Mouse (Mus musculus): Measurements from ENCODE around the gene Pde4d. TPM values are rescaled to one million over a fixed set of nuclear protein-coding genes. Genes with fewer than 3 reads are reported as not detected.

Pde4d gene
- total and polyA plus RNA-seq, 3 experiments = 18.5 to 18.8 TPM; not detected in 1

- Histone ChIP-seq H3K27me3 (ENCODE audit: control insufficient read depth in 1 of 2, insufficient read depth in 2 of 2, low read length in 2 of 2) (no peaks in the 10 kb centered on the region), H3K79me2 (ENCODE audit: control insufficient read depth, insufficient read depth, low read length, poor library complexity) (no peaks in the 10 kb centered on the region), H3K9ac (ENCODE audit: control insufficient read depth, low read depth, low read length, poor library complexity, severe bottlenecking) (no peak overlapping the region), H3K36me3 (ENCODE audit: control insufficient read depth in 1 of 2, insufficient read depth in 2 of 2, low read length in 2 of 2) (peaks cover 0 to 62% of the 10 kb centered on the region in 2 experiments; a peak in 2 of 4 replicates), H3K4me1 (ENCODE audit: control insufficient read depth in 1 of 2, insufficient read depth in 2 of 2, low read length in 2 of 2) (peaks cover 47 to 49% of the 10 kb centered on the region in 2 experiments), H3K27ac (ENCODE audit: control insufficient read depth, low read depth, low read length) (peak overlapping the region; percentile 45), H3K9me3 (replicated peaks; ENCODE audit: insufficient read depth, low read length) (no peaks in the 10 kb centered on the region), H3K4me3 (ENCODE audit: control insufficient read depth in 1 of 2, insufficient read depth in 1 of 2, low read depth in 2 of 2, low read length in 2 of 2) (no peak overlapping the region)
- DNase-seq (ENCODE audit: low read depth, low spot score) = no peak
- no peak for TF ChIP-seq TBP (IDR thresholded peaks at IDR 0.05; ENCODE audit: low read depth, low read length)
- no peak for TF ChIP-seq UBTF (IDR thresholded peaks at IDR 0.05; ENCODE audit: borderline replicate concordance, insufficient read depth, low read depth, low read length)
- TF ChIP-seq BHLHE40 (IDR thresholded peaks at IDR 0.05; ENCODE audit: borderline replicate concordance, low read depth, low read length) = no peak
- TF ChIP-seq E2F4 (IDR thresholded peaks at IDR 0.05; ENCODE audit: borderline replicate concordance, low read depth, low read length) = no peak
- TF ChIP-seq TAL1 (IDR thresholded peaks at IDR 0.05; ENCODE audit: low read length) = no peak
- TF ChIP-seq TCF12 (IDR thresholded peaks at IDR 0.05; ENCODE audit: low read depth, low read length) = no peak
- TF ChIP-seq CTCF (IDR thresholded peaks at IDR 0.05 in 2 of 3, conservative IDR thresholded peaks at IDR 0.05 in 1 of 3; ENCODE audit: control insufficient read depth in 1 of 3, insufficient read depth in 1 of 3, low read depth in 2 of 3, low read length in 3 of 3, poor library complexity in 1 of 3, severe bottlenecking in 1 of 3) = no peak
- no peak for TF ChIP-seq USF2 (IDR thresholded peaks at IDR 0.05; ENCODE audit: borderline replicate concordance in 1 of 2, insufficient read depth in 1 of 2, low read depth in 1 of 2, low read length in 2 of 2)
- no peak for TF ChIP-seq NELFE (IDR thresholded peaks at IDR 0.05; ENCODE audit: low read depth, low read length)
- TF ChIP-seq HCFC1 (IDR thresholded peaks at IDR 0.05; ENCODE audit: low read depth, low read length) = no peak
- TF ChIP-seq MYB (IDR thresholded peaks at IDR 0.05; ENCODE audit: low read depth, low read length) = no peak
- TF ChIP-seq USF1 (IDR thresholded peaks at IDR 0.05; ENCODE audit: low read depth, low read length) = no peak
- no peak for TF ChIP-seq CHD1 (IDR thresholded peaks at IDR 0.05; ENCODE audit: low read depth, low read length)
- TF ChIP-seq RCOR1 (IDR thresholded peaks at IDR 0.05; ENCODE audit: low read depth, low read length) = no peak; the same call in 1 of the 2 replicates
- no peak for TF ChIP-seq GABPA (IDR thresholded peaks at IDR 0.05; ENCODE audit: low read depth, low read length)
- TF ChIP-seq RAD21 (IDR thresholded peaks at IDR 0.05; ENCODE audit: low read depth, low read length) = no peak
- no peak for TF ChIP-seq GATA1 (IDR thresholded peaks at IDR 0.05; ENCODE audit: low read depth, low read length)
- TF ChIP-seq MYC (IDR thresholded peaks at IDR 0.05; ENCODE audit: low read depth, low read length) = no peak
These were observed 1193.7 kb downstream of the Pde4d start for GRCm38 (mm10) chr13:109643419-109643818.

GRCm38 (mm10) chr13:109644086-109644485 lies 1194.3 kb downstream of the Pde4d start:
- Histone ChIP-seq H3K36me3 (ENCODE audit: control insufficient read depth in 1 of 2, insufficient read depth in 2 of 2, low read length in 2 of 2) (peaks cover 0 to 63% of the 10 kb centered on the region in 2 experiments; a peak in 2 of 4 replicates), H3K27ac (ENCODE audit: control insufficient read depth, low read depth, low read length) (peak overlapping the region; percentile 81), H3K79me2 (ENCODE audit: control insufficient read depth, insufficient read depth, low read length, poor library complexity) (no peaks in the 10 kb centered on the region), H3K9me3 (replicated peaks; ENCODE audit: insufficient read depth, low read length) (no peaks in the 10 kb centered on the region), H3K27me3 (ENCODE audit: control insufficient read depth in 1 of 2, insufficient read depth in 2 of 2, low read length in 2 of 2) (no peaks in the 10 kb centered on the region), H3K4me1 (ENCODE audit: control insufficient read depth in 1 of 2, insufficient read depth in 2 of 2, low read length in 2 of 2) (peaks cover 50 to 53% of the 10 kb centered on the region in 2 experiments), H3K9ac (ENCODE audit: control insufficient read depth, low read depth, low read length, poor library complexity, severe bottlenecking) (no peak overlapping the region), H3K4me3 (ENCODE audit: control insufficient read depth in 1 of 2, insufficient read depth in 1 of 2, low read depth in 2 of 2, low read length in 2 of 2) (no peak overlapping the region)
- TF ChIP-seq TAL1 (IDR thresholded peaks at IDR 0.05; ENCODE audit: low read length) (no peak), RCOR1 (IDR thresholded peaks at IDR 0.05; ENCODE audit: low read depth, low read length) (0 out of 2 replicates have a peak, but pooled peaks have one; percentile 4), CHD2 (IDR thresholded peaks at IDR 0.05; ENCODE audit: low read length) (no peak), MYB (IDR thresholded peaks at IDR 0.05; ENCODE audit: low read depth, low read length) (no peak), TCF12 (IDR thresholded peaks at IDR 0.05; ENCODE audit: low read depth, low read length) (no peak; the same call in 1 of the 2 replicates), MEF2A (IDR thresholded peaks at IDR 0.05; ENCODE audit: extremely low read depth, insufficient replicate concordance, low read depth, low read length, poor library complexity, severe bottlenecking) (no peak), KAT2A (conservative IDR thresholded peaks at IDR 0.05; ENCODE audit: low read depth, low read length) (no peak), HCFC1 (IDR thresholded peaks at IDR 0.05; ENCODE audit: low read depth, low read length) (no peak), EP300 (IDR thresholded peaks at IDR 0.05; ENCODE audit: low read depth in 1 of 2, low read length in 2 of 2) (peak; percentile 18 to 74; a peak in 3 of 4 replicates), ETS1 (IDR thresholded peaks at IDR 0.05; ENCODE audit: low read depth, low read length) (peak; percentile 73), GATA1 (IDR thresholded peaks at IDR 0.05; ENCODE audit: low read depth, low read length) (peak; percentile 76), MXI1 (IDR thresholded peaks at IDR 0.05; ENCODE audit: low read depth, low read length) (0 out of 2 replicates have a peak, but pooled peaks have one; percentile 2)
- peak; percentile 76 for DNase-seq (ENCODE audit: low read depth, low spot score)

All from MEL (cell line).